Mouse (Mus musculus) kidney, embryonic 16.5 days (tissue): ENCODE measurements around the gene Ap2b1. TPM values are rescaled to one million over a fixed set of nuclear protein-coding genes. Genes with fewer than 3 reads are reported as not detected.

ENCODE experiments used
- ATAC-seq: fragments of 200-750 bp; cut with Nextera tagmentation; 2 replicates; pipeline ENCODE4 v1.8.0; 2017; ENCODE audit warnings: moderate TSS enrichment; ENCODE audit not compliant: low FRiP score, low TSS enrichment
- H3K27ac ChIP-seq: fragments of 300-500 bp; sonication (generic); 2 replicates; pipeline ENCODE4 v1.5.1; 2014; ENCODE audit warnings: low read length
- H3K27me3 ChIP-seq: fragments of 300-500 bp; sonication (generic); 2 replicates; pipeline ENCODE4 v1.6.1; 2014; ENCODE audit warnings: low read length, control low read depth, mixed read lengths; ENCODE audit not compliant: insufficient read depth
- H3K36me3 ChIP-seq: fragments of 300-500 bp; sonication (generic); 2 replicates; pipeline ENCODE4 v1.6.1; 2014; ENCODE audit warnings: low read length, control low read depth, mixed read lengths; ENCODE audit not compliant: insufficient read depth
- H3K4me1 ChIP-seq: fragments of 300-500 bp; sonication (generic); 2 replicates; pipeline ENCODE4 v1.6.1; 2014; ENCODE audit warnings: low read length, control low read depth, mixed read lengths; ENCODE audit not compliant: insufficient read depth
- H3K4me2 ChIP-seq: fragments of 300-500 bp; sonication (generic); replicated peaks from 2 replicates; pipeline ENCODE4 v1.6.1; 2014; ENCODE audit warnings: low read depth, low read length
- H3K4me3 ChIP-seq: fragments of 300-500 bp; sonication (generic); 2 replicates; pipeline ENCODE4 v1.5.1; 2014; ENCODE audit warnings: mild to moderate bottlenecking, low read length
- H3K9ac ChIP-seq: fragments of 300-500 bp; sonication (generic); replicated peaks from 2 replicates; pipeline ENCODE4 v1.6.1; 2014; ENCODE audit warnings: low read length
- H3K9me3 ChIP-seq: fragments of 300-500 bp; sonication (generic); 2 replicates; pipeline ENCODE4 v1.6.1; 2016; ENCODE audit warnings: low read length, control low read depth
- WGBS: fragments of 180-500 bp; shearing (Covaris S2); extraction: QIAGEN DNeasy Blood & Tissue Kit; methylation state at CpG from one replicate; pipeline ENCODE4 v1.1.7; 2014; 5-methylcytosine and 5-hydroxymethylcytosine counted together
- polyA plus RNA-seq: library from polyadenylated mRNA; unstranded; fragments of >200 nt; fragmentation: Nextera tagmentation; extraction: Ambion mirVana; gene quantifications from 2 replicates; pipeline ENCODE4 v1.2.1, GENCODE M21; 2015

Gene Ap2b1
- polyA plus RNA-seq, 1 experiment from 2014 or later, result 64.2 TPM

DNA sequence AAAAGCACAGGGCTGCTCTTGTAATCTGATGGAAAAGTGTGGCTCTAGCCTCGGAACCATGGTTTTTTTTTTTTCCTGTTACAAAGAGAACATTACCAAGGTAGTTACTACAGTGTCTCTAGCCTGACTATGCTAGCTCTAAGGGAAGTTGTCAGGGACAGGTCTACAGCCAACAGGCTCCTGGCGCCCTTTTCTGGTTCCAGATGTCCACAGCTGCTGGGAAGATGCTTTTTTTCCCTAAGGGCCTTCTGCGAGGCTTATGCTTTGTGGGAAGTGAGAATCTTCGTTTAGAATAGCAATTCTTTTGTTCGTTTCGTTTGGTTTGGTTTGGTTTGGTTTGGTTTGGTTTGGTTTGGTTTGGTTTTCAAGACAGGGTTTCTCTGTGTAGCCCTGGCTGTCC, 19.1 kb upstream of the Ap2b1 start:
- Histone ChIP-seq H3K27ac (no peak overlapping the region), H3K27me3 (no peaks in the 10 kb centered on the region), H3K4me1 (no peaks in the 10 kb centered on the region), H3K4me2 (no peak overlapping the region), H3K36me3 (no peaks in the 10 kb centered on the region), H3K9me3 (no peaks in the 10 kb centered on the region), H3K9ac (no peak overlapping the region), H3K4me3 (no peak overlapping the region)
- WGBS, result 77% methylated on average over 6 of the region's 6 CpGs
- ATAC-seq, result no peak

DNA sequence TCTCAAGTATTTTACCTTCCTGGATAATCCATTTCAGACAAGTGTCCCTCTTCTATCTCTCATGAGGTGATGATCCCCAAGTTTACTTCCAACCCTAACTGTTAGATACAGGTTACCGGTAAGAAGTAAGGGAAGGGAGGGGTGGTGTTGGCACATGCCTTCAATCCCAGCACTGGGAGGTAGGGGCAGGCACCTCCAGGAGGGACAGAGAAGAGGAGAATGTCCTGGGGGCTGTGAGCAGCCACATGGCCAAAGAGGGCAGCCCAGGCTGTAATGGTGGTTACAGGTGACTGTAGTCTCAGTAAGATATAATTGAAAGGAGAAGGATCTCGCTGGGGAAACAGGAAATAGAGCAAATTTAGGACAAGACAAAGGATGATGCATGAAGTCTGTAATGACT, 16.7 kb upstream of the Ap2b1 start:
- no peaks in the 10 kb centered on the region for H3K36me3 ChIP-seq
- H3K4me3 ChIP-seq, result no peak overlapping the region
- no peaks in the 10 kb centered on the region for H3K9me3 ChIP-seq
- H3K9ac ChIP-seq, result no peak overlapping the region
- 56% methylated on average over 2 of the region's 2 CpGs for WGBS
- no peaks in the 10 kb centered on the region for H3K4me1 ChIP-seq
- H3K4me2 ChIP-seq, result no peak overlapping the region
- no peak for ATAC-seq
- H3K27ac ChIP-seq, result no peak overlapping the region
- H3K27me3 ChIP-seq, result no peaks in the 10 kb centered on the region

DNA sequence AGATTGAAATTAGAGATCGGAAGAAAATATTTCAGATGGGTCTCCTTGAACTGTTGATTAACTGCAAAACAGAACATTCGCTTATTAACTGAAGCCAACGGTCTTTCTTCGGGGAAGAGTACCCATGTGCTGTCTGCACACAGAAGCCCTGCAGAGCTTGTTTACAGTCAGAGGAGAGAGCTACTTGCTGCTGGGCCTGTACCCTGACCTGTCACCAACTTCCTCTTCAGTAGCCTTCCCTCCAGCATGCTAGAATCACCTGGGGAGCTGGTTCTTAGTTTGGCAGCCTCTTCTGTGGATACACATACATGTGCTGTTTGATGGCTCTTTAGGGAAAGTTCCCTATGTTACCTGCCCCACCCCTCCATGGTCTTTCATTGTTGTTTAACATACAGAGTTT, 13.2 kb upstream of the Ap2b1 start:
- no peaks in the 10 kb centered on the region for H3K9me3 ChIP-seq
- ATAC-seq, result no peak
- no peak overlapping the region for H3K4me3 ChIP-seq
- peaks cover under 1% of the 10 kb centered on the region; the same call in 1 of the 2 replicates for H3K4me1 ChIP-seq
- no peak overlapping the region for H3K9ac ChIP-seq
- H3K36me3 ChIP-seq, result no peaks in the 10 kb centered on the region
- no peak overlapping the region for H3K4me2 ChIP-seq
- H3K27me3 ChIP-seq, result no peaks in the 10 kb centered on the region
- 85% methylated on average over 4 of the region's 4 CpGs for WGBS
- no peak overlapping the region for H3K27ac ChIP-seq

DNA sequence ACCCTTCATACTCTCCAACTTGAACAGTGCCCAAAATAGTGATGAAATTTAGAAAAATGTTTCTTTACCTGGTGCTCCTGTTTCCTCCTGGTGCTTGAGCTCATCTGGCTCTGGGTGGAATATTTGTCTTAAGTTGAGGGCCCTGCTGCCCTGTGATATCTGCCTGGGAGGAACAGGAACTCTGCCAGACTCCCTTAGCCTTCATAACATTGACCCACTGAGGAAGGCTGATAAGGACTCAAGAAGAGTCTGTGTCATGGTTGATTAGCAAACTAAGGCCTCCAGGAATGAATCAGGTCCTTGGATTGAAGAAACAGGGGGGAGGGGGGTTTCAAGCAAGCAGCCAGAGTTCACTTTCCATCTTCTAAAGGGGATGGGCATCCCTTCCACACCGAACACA, 12.3 kb upstream of the Ap2b1 start, which contains the start of gene Slfn14:
Gene Slfn14 (minus strand): TSS at position 161 of the 400 bp plus-strand sequence.
- WGBS, result 74% methylated on average over 1 of the region's 1 CpGs
- no peak within 1 kb of the TSS for H3K4me3 ChIP-seq

DNA sequence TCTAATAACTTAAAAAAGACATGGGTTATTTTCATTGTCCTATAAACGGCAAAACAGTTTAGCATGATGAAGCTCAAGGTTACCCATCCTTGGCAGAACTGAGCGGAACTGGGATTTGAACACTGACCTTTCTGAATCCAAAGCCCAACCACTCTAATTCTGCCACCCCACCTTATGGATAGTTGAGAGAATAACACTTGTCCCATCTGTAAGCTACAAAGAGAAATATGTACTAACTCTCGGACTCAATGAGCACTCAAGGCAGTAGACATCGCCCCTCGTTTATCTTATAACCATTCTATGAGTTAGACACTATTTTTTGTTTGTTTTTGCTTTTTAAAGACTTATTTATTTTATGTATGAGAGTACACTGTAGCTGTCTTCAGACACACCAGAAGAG, 9.8 kb upstream of the Ap2b1 start:
- ATAC-seq, result no peak
- no peak overlapping the region for H3K4me3 ChIP-seq
- no peaks in the 10 kb centered on the region for H3K36me3 ChIP-seq
- H3K9ac ChIP-seq, result no peak overlapping the region
- no peaks in the 10 kb centered on the region for H3K27me3 ChIP-seq
- no peak overlapping the region for H3K4me2 ChIP-seq
- H3K27ac ChIP-seq, result no peak overlapping the region
- WGBS, result 91% methylated on average over 5 of the region's 5 CpGs
- peaks cover 21% of the 10 kb centered on the region for H3K4me1 ChIP-seq
- no peaks in the 10 kb centered on the region for H3K9me3 ChIP-seq

More for the DNA sequence above, 12.3 kb upstream of the Ap2b1 start, which contains the start of gene Slfn14:
- H3K9me3 ChIP-seq, result no peaks in the 10 kb centered on the region
- ATAC-seq, result no peak
- no peak within 1 kb of the TSS for H3K27ac ChIP-seq
- no peak within 1 kb of the TSS for H3K9ac ChIP-seq
- no peak within 1 kb of the TSS for H3K4me2 ChIP-seq
- no peaks in the 10 kb centered on the region for H3K27me3 ChIP-seq
- H3K36me3 ChIP-seq, result no peaks in the 10 kb centered on the region
- H3K4me1 ChIP-seq, result peaks cover 6% of the 10 kb centered on the region

DNA sequence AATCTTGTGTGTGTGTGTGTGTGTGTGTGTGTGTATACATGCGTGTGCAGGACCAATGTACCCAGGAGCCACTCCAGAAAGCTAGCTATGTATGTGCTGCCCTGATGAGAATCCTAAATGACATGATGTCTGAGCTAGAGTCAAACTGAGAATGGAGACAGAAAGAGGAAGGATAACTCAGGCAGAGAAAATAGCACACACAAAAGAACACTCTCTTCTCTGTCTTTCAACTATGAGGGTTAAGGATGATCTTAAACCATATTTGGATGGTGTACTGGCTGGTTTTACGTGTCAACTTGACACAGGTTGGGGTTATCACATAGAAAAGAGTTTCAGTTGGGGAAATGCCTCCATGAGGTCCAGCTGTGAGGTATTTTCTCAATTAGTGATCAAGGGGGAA, 9.2 kb upstream of the Ap2b1 start:
- H3K9ac ChIP-seq, result no peak overlapping the region
- no peak overlapping the region for H3K4me2 ChIP-seq
- no peaks in the 10 kb centered on the region for H3K9me3 ChIP-seq
- H3K36me3 ChIP-seq, result 0 out of 2 replicates have a peak, but pooled peaks cover 2% of the 10 kb centered on the region
- no peak overlapping the region for H3K4me3 ChIP-seq
- 90% methylated on average over 2 of the region's 2 CpGs for WGBS
- H3K4me1 ChIP-seq, result peaks cover 22% of the 10 kb centered on the region
- H3K27me3 ChIP-seq, result no peaks in the 10 kb centered on the region
- no peak overlapping the region for H3K27ac ChIP-seq
- no peak for ATAC-seq

DNA sequence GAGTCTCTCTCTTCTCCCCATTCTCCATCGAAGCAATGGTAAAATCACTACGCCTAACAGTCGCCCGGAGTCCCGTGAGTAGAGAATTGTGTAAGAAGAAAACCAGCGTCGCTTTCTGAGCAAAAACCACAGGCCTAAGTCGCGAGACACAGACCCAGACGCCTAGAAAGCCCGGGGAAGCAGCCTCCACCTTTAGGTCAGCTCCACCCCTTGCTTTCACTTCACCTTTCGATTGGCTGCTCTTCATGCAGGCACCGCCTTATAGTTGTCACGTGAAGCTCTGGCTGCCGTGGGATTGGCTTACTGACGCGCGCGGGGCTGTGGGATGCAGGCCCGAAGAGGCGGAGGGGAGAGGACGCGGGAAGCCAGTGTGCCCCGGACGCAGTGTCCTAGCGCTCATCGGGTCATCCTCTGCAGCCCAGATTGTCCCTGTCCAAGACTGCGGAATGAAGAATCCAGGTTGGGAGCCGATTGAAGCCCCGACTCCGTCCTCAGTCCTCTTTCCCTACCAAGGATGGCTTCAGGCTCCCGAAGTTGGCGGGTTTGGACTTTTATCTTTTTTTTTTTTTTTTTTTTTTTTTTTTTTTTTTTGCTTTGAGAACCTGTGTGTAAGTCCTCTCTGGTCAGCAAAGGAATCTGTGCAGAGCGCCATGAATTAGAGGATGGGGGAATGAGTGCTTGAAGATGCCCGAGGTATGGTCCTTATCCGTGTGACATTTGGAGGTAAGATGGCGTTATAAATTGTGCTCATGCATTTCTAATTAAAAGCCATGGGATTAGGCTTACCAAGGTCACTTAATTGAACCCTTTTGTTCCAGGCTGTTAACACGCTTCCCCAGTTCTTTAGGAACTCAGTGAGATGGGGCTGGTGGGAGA, 7.2 kb upstream of the Ap2b1 start:
- H3K4me2 ChIP-seq, result peak overlapping the region; percentile 81
- H3K27me3 ChIP-seq, result no peaks in the 10 kb centered on the region
- H3K4me3 ChIP-seq, result peak overlapping the region; percentile 76
- peak overlapping the region; percentile 91 for H3K27ac ChIP-seq
- peaks cover 22% of the 10 kb centered on the region for H3K4me1 ChIP-seq
- under 1% methylated on average over 38 of the region's 38 CpGs for WGBS
- ATAC-seq, result peak; percentile 100
- H3K9me3 ChIP-seq, result no peaks in the 10 kb centered on the region
- H3K9ac ChIP-seq, result peak overlapping the region; percentile 82
- peaks cover 14% of the 10 kb centered on the region; the same call in 1 of the 2 replicates for H3K36me3 ChIP-seq

DNA sequence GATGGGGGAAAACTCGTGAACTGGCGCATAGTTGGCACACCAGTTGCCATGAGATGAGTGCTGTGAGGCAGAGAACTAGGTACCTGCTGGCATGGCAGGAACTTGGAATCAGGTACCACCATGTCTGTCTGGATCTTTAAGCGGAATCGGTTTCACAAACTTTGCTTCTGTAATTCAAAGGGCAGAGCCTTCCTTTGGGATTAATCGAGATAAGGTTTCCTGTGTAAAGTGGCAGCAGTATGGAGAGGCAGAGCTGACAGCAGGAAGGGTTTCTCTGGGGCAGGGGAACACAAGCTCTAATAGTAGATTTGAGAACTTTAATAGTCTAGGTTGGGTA, 6.6 kb upstream of the Ap2b1 start:
- WGBS, result 0% methylated on average over 5 of the region's 5 CpGs
- H3K27ac ChIP-seq, result peak overlapping the region; percentile 83

DNA sequence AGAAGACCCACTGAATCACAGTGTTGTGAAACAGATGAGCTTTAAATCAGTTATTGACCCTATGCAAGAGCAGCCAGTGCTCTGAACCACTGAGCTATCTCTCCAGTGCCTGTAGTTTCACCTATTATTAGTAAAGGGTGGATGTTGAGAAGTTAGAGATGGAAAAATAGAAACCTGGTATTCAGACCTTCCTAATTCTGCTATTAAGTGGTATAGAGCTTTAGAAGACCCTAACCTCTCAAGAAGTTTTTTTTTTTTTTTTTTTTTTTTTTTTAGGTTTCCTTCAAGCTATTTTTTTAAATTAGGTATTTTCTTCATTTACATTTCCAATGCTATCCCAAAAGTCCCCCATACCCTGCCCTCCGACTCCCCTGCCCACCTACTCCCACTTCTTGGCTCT, 5.6 kb upstream of the Ap2b1 start:
- Histone ChIP-seq H3K4me1 (peaks cover 28% of the 10 kb centered on the region), H3K9ac (peak overlapping the region; percentile 82; the same call in 1 of the 2 replicates), H3K27ac (no peak overlapping the region), H3K4me3 (peak overlapping the region; percentile 76), H3K27me3 (no peaks in the 10 kb centered on the region), H3K9me3 (no peaks in the 10 kb centered on the region), H3K36me3 (peaks cover 16% of the 10 kb centered on the region; the same call in 1 of the 2 replicates), H3K4me2 (peak overlapping the region; percentile 81)
- no peak for ATAC-seq
- 67% methylated on average over 1 of the region's 1 CpGs for WGBS

More for the DNA sequence above, 6.6 kb upstream of the Ap2b1 start:
- no peaks in the 10 kb centered on the region for H3K9me3 ChIP-seq
- H3K4me1 ChIP-seq, result peaks cover 22% of the 10 kb centered on the region
- ATAC-seq, result no peak
- H3K9ac ChIP-seq, result peak overlapping the region; percentile 82
- H3K4me2 ChIP-seq, result peak overlapping the region; percentile 81
- H3K4me3 ChIP-seq, result peak overlapping the region; percentile 76
- H3K36me3 ChIP-seq, result peaks cover 16% of the 10 kb centered on the region; the same call in 1 of the 2 replicates
- H3K27me3 ChIP-seq, result no peaks in the 10 kb centered on the region

DNA sequence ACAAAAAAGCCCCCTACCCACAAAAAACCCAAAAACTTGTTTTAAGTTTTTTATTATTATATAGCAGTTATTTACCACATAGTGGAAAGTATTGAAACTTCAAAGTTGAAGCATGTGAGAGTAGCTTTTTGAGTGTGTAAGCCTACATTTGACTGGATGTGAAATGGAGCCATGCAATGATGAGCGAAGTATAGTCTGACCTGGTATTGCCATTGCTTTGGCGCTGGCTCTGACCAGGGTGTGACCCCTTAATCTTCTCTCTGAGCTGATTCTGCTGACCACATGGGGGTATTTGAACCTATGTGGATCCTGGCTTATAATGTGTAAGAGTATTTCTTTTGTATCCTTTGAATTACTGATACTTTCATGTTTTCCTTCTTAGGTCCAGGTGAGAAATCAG, 4.7 kb upstream of the Ap2b1 start:
- Histone ChIP-seq H3K36me3 (peaks cover 16% of the 10 kb centered on the region; the same call in 1 of the 2 replicates), H3K9ac (no peak overlapping the region), H3K4me2 (0 out of 2 replicates have a peak overlapping the region, but pooled peaks have one; percentile 81), H3K4me3 (no peak overlapping the region), H3K9me3 (no peaks in the 10 kb centered on the region), H3K27ac (no peak overlapping the region), H3K4me1 (peaks cover 28% of the 10 kb centered on the region), H3K27me3 (no peaks in the 10 kb centered on the region)
- ATAC-seq, result no peak
- WGBS, result 96% methylated on average over 2 of the region's 2 CpGs
